Mouse (Mus musculus): ENCODE measurements around the gene Calcoco1. TPM values are rescaled to one million over a fixed set of nuclear protein-coding genes. Genes with fewer than 3 reads are reported as not detected.

The Calcoco1 gene
- total RNA-seq, 2 experiments from 2014 or later, result 11.3 to 12.6 TPM

- peak; percentile 59 for ATAC-seq (replicated peaks; ENCODE audit: low FRiP score, low TSS enrichment, poor library complexity, severe bottlenecking)
These were observed 17.7 kb upstream of the Calcoco1 start for GRCm38 (mm10) chr15:102739520-102740297.

DNA sequence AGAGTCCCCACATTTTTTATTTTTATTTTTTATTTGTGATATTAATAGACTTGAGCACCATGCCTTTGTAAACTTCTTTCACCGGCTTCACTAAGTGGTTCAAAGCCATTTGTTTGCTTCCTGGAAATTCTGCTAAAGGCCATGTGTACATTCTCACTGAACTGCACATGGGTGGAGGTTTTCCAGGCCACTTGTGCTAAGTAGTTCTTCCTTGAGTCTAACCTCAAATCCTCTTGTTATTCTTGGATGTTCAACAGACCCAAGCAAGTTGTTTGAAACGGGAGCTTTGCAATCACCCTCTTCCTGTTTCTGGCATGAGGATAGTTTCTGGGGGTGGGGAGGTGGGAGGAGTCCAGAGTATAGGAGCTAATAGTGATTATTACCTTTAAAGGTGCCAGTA lies 16.5 kb upstream of the Calcoco1 start:
- ATAC-seq (replicated peaks; ENCODE audit: low FRiP score, low TSS enrichment, poor library complexity, severe bottlenecking), result no peak

- no peak for ATAC-seq (replicated peaks; ENCODE audit: low FRiP score, low TSS enrichment, poor library complexity, severe bottlenecking)
These were observed 15.1 kb upstream of the Calcoco1 start for GRCm38 (mm10) chr15:102737092-102737491.

DNA sequence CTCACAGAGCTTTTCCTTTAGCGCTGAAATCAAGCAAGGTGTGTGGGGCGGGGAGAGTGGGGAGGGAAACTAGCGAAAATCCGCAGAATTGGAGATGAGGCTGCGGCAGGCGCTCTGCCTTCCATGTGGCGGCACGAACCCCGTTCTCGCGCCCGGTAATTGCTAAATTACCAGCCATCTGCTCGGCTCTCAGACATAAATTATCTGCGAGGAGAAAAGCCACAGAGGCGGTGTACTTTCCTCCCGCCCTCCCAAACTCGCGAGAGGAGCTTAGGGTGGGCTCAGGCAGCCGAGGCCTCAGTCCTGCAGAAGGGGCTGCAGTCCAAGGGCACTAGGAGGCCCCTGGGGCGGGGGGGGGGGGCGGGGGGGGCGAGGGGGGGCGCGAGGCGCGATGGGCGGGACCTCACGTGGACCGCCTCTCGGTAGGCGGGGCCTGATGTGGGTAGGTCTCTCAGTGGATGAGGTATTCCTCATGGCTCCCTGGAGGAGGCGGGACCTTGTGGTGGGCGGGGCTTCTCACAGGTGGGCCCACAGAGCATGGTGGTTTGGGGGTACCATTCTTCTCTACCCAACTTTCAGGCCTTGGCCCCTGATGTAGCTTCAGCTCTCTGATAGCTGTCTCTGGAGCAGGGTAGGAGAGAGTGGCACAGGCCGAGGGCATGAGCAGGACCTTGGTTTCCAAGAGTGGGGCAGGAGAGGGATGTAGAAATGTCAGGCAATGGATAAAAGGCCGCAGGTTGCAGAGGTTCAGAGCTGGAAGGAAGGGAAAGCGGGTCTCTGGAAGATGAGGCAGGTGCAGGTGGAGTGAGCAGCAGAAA lies 14.4 kb upstream of the Calcoco1 start:
- ATAC-seq (replicated peaks; ENCODE audit: low FRiP score, low TSS enrichment, poor library complexity, severe bottlenecking), result no peak

- ATAC-seq (replicated peaks; ENCODE audit: low FRiP score, low TSS enrichment, poor library complexity, severe bottlenecking), result 0 out of 2 replicates have a peak, but pooled peaks have one; percentile 34
These were observed 13.1 kb upstream of the Calcoco1 start for GRCm38 (mm10) chr15:102735031-102735430.

DNA sequence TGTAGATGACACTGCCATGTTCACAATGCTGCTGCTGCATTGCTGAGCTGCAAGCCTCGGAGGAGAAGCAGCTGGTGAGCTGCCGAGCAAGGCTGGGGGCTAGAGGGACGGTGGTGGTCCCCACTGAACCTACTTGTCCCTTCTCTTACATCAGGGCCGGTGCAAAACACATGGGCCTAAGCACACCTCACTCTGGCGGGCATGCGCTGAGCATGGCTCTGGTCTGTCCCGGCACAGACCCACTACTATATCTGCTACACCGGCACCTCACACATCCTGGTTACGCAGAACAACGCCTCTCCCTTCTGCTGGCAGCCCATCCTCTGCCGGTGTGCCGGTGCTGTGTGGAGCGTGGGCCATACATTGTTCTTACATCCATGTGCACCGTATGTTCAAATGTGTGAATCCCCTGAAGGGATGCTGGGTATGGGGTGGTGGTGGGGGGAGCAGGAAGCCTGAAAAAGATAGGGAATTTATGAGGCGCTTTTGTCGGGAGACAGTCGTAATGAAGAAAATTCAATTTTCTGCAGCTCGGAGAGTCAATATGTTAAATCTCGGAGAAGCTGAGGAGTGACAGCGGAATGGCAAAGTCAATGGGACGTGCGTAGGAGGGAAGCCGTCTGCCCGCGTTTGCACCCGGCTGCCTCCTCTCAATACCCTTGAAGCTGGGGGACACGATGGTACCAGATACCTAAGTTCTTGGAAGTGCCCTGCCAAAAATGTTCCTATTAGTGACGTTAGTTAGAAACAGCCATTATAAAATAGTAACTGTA lies 12.0 kb upstream of the Calcoco1 start:
- no peak for ATAC-seq (replicated peaks; ENCODE audit: low FRiP score, low TSS enrichment, poor library complexity, severe bottlenecking)

DNA sequence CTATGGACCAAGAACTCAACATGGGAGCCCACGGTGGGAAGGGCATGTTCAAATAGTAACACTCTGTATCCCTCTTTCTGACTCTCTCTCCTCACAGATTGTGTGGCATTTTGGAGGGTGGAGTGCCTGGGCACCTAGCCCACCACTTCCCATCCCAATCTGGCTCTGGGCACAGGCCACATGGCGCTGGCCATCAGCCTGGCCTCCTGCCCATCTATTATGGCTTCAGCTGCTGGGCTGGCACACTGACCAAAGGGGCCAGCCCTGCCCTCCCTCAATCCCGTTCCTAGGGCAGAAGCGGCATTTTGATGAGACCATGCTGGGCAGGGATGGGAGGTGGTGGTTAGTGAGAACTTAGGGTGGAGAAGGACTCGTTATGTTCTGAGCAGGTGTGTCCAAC lies 11.3 kb upstream of the Calcoco1 start:
- no peak for ATAC-seq (replicated peaks; ENCODE audit: low FRiP score, low TSS enrichment, poor library complexity, severe bottlenecking)

DNA sequence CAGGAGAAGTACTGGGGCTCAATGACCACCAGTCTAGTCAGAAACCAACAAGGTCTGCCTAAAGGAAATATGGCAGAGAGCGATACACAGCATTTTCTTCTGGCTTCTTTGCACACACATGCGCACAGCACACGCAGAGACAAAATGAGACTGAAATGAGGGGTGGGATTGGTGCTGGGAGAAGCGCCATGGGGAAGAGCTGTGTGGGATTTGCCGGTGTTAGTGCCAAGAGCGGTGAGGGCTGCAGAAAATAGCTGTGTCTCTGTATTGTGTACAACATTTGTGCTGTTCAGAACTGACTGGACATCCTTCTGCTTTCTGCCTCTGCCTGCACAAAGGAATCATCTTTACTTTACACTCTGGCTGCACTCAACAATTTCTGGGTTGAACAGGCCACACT lies 10.4 kb upstream of the Calcoco1 start:
- no peak for ATAC-seq (replicated peaks; ENCODE audit: low FRiP score, low TSS enrichment, poor library complexity, severe bottlenecking)

- no peak for ATAC-seq (replicated peaks; ENCODE audit: low FRiP score, low TSS enrichment, poor library complexity, severe bottlenecking)
These were observed 6.0 kb upstream of the Calcoco1 start for GRCm38 (mm10) chr15:102727951-102728350.

GRCm38 (mm10) chr15:102723358-102724135 lies 1.6 kb upstream of the Calcoco1 start:
- ATAC-seq (replicated peaks; ENCODE audit: low FRiP score, low TSS enrichment, poor library complexity, severe bottlenecking), result no peak

DNA sequence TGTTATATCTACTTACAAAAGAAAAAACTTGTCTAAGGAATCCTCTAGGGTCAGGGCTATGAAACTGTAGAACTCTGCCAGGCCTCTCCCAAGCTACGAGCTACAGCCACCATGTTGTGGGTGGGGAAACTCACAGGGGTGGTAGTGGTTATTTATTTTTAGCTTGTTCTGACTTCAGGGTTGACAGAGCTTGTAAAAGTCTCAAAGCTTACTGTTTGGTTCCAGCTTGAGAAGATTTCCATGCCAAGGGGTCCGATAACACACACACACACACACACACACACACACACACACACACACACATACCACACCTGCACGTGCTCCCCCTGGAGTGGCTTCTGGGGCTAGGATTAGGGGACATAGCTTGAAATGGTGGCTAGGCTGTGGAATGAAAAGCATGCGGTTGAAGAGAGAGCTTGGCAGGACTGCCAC lies 538 bp upstream of the Calcoco1 start:
- peak; percentile 7 for ATAC-seq (replicated peaks; ENCODE audit: low FRiP score, low TSS enrichment, poor library complexity, severe bottlenecking)

GRCm38 (mm10) chr15:102721016-102721898 lies 721 bp downstream of the Calcoco1 start:
- ATAC-seq (replicated peaks; ENCODE audit: low FRiP score, low TSS enrichment, poor library complexity, severe bottlenecking), result peak; percentile 38; the same call in 1 of the 2 replicates

- ATAC-seq (replicated peaks; ENCODE audit: low FRiP score, low TSS enrichment, poor library complexity, severe bottlenecking), result no peak
These were observed 5.8 kb downstream of the Calcoco1 start for GRCm38 (mm10) chr15:102716132-102716531.

DNA sequence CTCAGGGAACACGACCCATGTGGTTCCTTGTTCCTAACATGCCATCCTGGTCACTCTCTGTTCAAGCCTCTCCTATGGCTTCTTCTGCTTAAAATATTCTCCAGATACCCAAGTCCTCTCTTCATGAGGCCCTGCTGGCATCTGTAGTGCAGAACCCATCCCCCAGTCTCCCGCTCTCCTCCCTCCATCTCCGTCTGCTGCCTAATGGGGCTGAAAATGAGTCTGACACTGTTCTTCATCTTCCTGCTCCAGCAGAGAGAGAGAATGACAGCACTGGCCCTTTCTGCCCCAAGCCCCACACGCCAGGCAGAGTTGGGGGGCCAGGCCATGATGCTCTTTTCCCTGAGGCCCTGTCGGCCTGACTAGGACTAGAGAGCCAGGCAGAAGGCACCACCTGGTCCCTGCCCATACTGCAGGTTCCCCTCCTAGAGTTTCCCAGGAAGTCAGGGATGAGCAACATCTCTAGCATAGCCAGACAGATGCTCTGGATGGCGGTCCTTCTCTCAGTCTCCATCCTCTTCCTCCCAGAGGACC lies 14.2 kb downstream of the Calcoco1 start:
- ATAC-seq (replicated peaks; ENCODE audit: low FRiP score, low TSS enrichment, poor library complexity, severe bottlenecking), result no peak

DNA sequence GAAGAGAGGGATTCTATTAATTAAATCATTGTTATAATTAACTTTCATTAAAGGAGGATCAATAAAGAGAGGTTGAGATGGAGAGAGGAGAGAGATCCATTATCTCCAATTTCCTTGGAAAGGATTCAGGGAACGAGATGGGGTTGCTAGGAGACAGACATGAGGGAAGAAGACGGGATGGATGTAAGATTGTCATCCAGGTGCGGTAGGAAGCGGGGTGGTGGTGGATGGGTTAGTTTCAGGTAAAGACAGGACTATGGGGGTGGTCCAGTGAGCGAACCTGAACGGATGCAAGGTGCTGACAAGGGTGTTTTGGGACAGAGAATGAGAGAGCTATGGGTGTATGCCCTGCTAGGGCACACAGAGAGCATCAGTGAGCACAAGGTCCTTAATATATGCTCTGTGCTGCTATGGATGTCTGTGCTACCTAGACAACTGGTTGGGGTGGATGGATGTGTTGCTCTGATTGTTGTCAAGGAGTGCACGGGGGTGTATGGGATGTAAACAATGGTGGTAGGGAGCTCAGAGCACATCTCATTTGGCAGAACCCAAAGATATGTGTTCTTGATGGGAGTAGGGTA lies 16.0 kb downstream of the Calcoco1 start:
- no peak for ATAC-seq (replicated peaks; ENCODE audit: low FRiP score, low TSS enrichment, poor library complexity, severe bottlenecking)

GRCm38 (mm10) chr15:102705226-102705894 lies 16.6 kb downstream of the Calcoco1 start:
- no peak for ATAC-seq (replicated peaks; ENCODE audit: low FRiP score, low TSS enrichment, poor library complexity, severe bottlenecking)

GRCm38 (mm10) chr15:102704806-102705205 lies 17.2 kb downstream of the Calcoco1 start:
- ATAC-seq (replicated peaks; ENCODE audit: low FRiP score, low TSS enrichment, poor library complexity, severe bottlenecking), result no peak
